Mouse (Mus musculus): ENCODE measurements around the gene Abhd2.

Abhd2 gene

GRCm38 (mm10) chr7:79294449-79294980 is 21.5 kb downstream of the Abhd2 start:
- DNase-seq (ENCODE audit: low spot score): no peak

GRCm38 (mm10) chr7:79295196-79295826 is 22.3 kb downstream of the Abhd2 start:
- no peak for DNase-seq (ENCODE audit: low spot score)

- DNase-seq (ENCODE audit: low spot score): no peak
Measured at GRCm38 (mm10) chr7:79298681-79299080, 25.7 kb downstream of the Abhd2 start.

GRCm38 (mm10) chr7:79299548-79299947 is 26.5 kb downstream of the Abhd2 start:
- DNase-seq (ENCODE audit: low spot score): no peak

GRCm38 (mm10) chr7:79300432-79301151 is 27.6 kb downstream of the Abhd2 start:
- DNase-seq (ENCODE audit: low spot score): no peak

DNA sequence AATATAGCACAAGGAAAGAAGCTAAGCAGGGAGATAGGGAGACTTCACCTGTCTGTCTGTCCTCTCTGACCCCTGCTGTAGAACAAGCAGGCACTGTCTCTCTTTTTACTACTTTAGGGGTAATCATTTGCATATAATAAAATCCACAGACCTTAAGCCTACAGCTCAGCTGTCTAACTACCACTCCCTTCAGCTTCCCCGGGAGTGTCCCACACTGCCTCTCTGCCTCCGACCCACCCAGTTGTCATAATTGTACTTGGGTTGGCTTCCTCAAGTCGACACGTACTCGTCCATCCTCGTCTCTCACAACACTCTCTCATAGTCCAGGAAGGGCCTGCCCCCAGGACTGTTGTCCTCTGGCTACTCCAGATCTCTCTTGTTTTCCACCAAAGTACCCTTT is 29.1 kb downstream of the Abhd2 start:
- no peak for DNase-seq (ENCODE audit: low spot score)

GRCm38 (mm10) chr7:79302586-79302985 is 29.6 kb downstream of the Abhd2 start:
- no peak for DNase-seq (ENCODE audit: low spot score)

GRCm38 (mm10) chr7:79303183-79303761 is 30.3 kb downstream of the Abhd2 start:
- no peak for DNase-seq (ENCODE audit: low spot score)

DNA sequence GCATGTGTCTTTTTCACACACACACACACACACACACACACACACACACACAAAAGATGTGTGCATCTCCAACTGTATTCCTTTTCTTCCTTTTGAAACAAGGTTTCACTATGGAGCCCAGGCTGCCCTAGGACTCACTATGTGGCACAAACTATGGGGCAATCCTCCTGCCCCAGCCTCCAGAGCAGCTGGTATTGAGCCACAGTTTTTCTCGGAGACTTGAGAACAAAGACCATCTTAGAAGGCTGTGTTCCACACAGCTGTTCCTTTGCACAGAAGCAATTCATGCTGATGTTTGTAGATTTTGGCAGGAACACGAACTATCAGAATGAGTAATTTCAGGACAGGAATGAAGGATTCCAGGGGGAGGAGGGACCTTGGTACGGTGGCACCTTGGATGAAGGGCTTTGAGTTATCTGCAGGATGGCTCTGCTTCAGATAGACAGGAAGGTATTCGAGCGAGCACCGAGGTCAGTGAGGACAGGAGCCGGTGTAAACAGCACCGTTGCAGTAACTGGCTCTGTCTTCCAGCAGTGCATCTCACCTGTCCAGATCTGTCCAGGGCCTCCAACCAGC is 35.5 kb downstream of the Abhd2 start:
- no peak for DNase-seq (ENCODE audit: low spot score)

DNA sequence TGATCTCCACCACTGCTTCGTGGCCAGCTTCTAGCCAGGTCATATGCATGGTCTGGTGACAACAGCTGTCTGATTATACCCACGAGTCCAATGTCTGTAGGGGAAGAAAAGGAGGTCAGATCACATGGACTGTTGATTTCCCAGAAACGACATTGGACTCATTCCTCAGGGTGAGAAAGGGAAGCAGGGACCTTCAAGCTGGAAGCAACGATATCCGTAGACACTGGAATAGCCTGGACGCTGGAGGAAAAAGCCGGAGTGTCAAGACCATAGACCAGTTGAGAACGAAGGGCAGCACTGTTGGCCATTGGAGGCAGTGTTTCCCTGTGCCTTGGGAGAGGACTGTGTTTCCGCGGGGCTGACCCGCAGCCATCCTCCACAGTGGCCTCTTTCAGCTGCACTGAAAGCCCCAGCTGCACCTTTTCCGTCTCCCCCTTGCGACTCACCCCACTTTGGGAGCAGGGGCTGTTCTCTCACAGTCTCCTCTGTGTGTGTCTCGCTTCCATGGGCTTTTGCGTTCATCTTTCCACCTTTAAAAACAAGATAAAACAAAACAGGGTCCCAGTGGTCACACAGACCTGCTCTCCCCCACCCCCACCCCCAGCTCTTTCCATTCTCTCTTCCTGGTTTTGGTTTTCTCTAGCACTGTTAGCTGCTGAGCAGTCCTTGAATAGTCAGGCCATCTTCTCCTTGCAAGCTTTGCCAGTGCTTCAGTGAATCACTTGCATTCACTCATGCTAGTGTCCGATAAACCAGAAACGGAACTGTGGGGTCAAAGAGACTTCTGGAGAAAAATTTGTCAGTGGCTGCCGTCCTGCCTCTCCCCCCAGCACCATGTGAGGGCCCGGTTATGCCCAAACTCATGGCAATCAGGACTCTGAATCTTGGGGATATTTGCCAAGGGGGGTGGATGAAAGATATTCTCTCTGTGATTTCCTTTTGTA is 36.5 kb downstream of the Abhd2 start:
- DNase-seq (ENCODE audit: low spot score): no peak

DNA sequence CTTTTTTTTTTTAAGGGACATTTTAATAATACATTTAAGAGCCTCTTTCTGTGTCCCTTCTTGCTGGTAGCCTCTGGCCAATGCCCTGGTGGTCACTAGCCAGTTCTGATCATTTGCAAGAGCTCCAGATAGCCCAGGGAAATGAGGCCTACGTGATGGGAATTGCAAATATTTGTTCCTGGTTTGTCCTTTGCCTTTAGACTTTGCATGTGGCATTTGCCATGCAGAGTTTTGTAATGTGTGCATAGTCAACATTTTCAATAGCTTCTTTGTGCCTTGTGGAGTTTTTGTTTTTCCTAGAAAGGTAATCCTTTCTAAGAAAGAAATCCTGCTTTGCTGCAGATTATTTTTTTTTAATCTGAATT is 37.2 kb downstream of the Abhd2 start:
- DNase-seq (ENCODE audit: low spot score): no peak

DNA sequence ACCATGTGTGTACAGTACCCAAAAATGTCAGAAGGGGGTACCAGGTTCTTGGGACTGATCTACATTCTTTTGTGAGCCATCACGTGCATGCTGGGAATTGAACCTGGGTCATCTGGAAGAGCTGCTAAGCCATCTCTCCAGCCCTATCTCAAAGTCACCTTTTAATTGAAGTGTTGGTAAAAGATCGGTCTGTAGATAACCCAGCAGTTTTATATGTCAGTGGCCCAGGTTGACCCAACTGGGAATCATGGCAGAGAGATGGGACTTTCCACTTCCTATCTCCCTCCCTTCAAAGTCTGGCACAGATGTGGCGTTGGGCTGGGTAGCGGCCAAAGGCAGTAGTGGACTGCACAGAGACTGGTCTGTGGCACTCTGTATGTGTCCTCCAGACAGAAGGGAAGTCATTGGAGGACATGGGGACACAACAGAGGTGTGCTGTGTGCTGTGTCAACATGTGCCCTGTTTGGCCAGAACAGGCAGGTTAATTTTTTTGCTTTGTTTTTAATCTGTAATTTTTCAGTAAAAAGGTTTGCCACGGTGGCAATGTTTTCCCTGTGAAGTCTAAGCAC is 38.5 kb downstream of the Abhd2 start:
- DNase-seq (ENCODE audit: low spot score): no peak

DNA sequence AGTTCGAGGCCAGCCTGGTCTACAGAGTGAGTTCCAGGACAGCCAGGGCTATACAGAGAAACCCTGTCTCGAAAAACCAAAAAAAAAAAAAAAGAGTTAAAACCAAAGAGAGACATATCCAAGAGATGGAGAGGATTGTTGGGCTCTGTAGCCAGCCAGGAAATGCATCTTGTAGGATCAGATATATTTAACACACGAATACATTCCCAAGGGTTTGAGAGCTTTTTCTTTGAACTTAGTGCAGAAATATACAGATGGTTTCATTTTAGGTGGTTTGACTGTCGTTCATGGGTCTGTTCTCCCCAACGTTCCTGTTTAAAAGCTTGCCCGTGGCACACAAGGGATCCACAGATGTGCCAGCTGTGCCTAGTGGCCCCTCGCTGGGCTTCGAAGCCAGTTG is 39.2 kb downstream of the Abhd2 start:
- DNase-seq (ENCODE audit: low spot score): no peak

DNA sequence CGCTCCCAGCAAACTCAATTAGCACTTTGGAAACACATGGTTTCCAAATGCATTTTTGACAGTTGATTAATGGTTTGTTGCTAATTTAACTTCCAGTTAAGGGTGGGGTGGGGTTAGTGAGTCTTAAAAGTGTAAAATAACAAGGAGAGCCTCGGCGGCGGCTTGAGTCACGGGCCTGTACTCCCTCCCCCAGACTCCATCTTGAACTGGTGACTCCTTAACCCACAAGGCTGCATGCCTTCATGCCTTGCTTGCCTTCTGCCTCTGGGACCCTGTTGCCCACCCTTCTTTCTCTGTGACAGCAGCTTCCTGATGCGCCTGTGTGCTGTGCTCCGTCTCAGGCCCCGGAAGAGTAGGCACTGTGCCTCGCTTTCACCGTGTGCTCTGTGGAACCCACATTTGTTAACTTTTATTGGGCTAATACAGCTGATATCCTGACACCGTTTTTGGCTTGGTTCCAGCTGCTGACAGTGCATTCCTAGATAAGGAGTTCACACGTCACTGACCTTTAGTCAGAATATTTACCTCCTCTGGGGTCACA is 40.6 kb downstream of the Abhd2 start:
- DNase-seq (ENCODE audit: low spot score): no peak

DNA sequence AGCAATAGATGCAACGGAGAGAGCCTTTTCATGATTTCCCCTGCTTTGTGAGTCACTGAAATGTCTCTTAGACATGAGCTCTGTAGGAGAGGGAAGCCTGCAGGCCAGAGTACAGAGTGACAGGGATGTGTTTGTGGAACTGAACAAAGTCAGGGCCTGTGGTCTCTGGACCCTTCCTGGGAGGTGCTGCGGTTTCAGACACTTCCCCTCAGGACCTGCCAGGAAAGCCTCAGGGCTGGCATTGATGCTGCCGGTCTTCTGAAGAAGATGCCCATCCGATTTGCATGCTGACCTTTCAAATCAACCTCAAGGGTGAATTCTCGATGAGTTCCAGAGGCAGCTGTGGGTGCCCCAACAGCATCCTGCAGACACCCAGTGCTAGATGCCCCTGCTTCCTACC is 41.5 kb downstream of the Abhd2 start:
- DNase-seq (ENCODE audit: low spot score): no peak

- no peak for DNase-seq (ENCODE audit: low spot score)
Measured at GRCm38 (mm10) chr7:79315149-79315548, 42.1 kb downstream of the Abhd2 start.

DNA sequence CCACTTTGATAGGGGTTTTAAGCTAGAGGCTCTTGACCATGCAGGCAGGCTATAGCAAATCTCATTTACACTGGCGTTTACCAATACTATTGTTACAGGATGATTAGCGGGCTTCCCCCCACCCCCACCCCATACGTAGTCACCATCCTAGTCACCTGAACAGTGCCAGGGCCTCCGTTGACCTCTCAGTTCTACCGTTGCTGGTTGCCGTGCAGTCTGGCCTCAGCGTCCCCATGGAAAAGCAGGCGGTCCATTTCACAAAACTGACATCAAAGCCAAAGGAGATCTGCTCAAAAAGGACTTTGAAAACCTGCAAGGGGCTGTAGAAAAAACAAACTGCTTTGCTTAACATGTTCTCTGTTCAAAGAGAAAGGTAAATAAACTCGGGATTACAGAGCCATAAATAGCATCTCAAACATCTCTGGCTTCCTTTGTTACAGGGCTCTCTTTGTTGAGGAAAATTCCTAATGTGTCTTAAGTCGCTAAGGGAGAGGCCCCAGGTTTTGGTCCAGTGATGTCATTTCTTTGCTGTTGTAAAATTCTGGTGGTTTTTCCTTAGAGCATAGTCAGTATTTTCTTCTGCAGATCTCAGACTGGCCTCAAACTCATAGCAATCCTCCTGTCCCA is 43.2 kb downstream of the Abhd2 start:
- no peak for DNase-seq (ENCODE audit: low spot score)

GRCm38 (mm10) chr7:79317576-79317975 is 44.6 kb downstream of the Abhd2 start:
- DNase-seq (ENCODE audit: low spot score): no peak

- no peak for DNase-seq (ENCODE audit: low spot score)
Measured at GRCm38 (mm10) chr7:79318110-79318801, 45.3 kb downstream of the Abhd2 start.

- DNase-seq (ENCODE audit: low spot score): no peak
Measured at GRCm38 (mm10) chr7:79323855-79324254, 50.9 kb downstream of the Abhd2 start.
